Mouse (Mus musculus): Measurements from ENCODE around the gene 9330159F19Rik. TPM values are rescaled to one million over a fixed set of nuclear protein-coding genes. Genes with fewer than 3 reads are reported as not detected.
A peak's percentile ranks its signal among the peaks of the same experiment; 100 is the strongest.

Gene 9330159F19Rik
- 10 to 100 TPM; 74.7 to 82.7 TPM for total RNA-seq (2021)
- long read RNA-seq, full-length matches to known transcripts, result 5 of 5 reads
- long read RNA-seq, partial matches to known transcripts, result 0 of 5 reads
- long read RNA-seq, other reads (novel, unspliced or antisense), result 0 of 5 reads

GRCm38 (mm10) chr10:29211453-29211852 is at the start of gene 9330159F19Rik:
TSS of gene 9330159F19Rik (plus strand) at chr10:29211606.
- DNase-seq (ENCODE audit: low spot score in 2 of 2), result peak in 1 of 2 experiments; percentile 68

DNA sequence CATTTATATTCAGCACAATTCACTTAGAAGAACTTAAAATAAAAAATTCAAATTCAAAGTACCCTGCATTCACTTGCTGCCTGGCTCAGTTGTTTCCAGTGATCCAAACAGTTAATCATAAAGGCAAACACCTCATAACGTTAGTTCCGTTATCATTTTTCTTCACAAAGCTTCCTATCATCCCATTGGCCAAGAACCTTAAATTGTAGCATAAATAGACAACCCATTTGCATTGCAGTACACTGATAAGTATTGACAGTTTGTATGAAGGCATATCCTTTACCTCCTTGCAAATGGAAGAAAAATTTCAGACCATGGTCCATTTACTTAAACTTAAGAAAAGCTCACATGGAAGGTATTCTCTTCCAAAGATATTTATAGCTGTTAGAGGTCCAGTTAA is 49.7 kb upstream of the 9330159F19Rik start:
- DNase-seq (ENCODE audit: low spot score in 2 of 2), result no peak

DNA sequence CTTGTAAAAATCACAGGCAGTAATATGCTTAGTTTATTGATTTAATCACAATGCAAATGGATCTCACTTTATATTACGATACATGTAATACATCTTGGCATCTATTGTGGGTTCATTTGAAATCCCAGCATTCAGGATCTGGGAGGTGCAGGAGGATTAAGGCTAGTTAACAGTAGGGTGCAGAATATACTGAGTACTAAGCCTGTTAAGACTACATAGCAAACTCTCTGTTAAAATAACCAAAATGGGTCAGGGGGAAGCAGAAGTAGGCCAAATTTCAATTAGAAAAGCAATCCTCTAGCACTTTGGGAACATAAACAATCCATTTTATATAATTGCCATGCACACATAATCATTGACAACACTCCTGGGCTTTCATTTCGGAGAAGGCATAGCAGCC is 37.6 kb upstream of the 9330159F19Rik start:
- DNase-seq (ENCODE audit: low spot score in 2 of 2), result no peak

DNA sequence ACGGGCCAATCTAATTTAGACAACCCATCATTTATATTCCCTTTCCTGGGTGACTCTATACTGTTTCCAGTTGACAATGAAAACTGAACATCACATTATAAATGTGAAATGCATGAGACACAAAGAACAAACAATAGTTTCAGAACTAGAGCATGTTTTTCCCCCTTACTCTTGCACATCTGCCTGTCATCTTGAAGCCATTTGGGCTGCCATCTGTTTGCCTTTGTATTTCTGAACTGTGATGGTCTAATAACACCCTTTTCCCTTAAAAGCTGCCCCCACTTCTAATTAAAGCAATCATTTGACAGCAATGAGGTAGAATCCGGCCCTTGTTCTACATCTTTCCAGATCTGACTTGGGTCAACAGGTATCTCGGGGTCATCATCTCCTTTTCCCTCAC is 35.8 kb upstream of the 9330159F19Rik start:
- DNase-seq (ENCODE audit: low spot score in 2 of 2), result peak in 1 of 2 experiments; percentile 71

DNA sequence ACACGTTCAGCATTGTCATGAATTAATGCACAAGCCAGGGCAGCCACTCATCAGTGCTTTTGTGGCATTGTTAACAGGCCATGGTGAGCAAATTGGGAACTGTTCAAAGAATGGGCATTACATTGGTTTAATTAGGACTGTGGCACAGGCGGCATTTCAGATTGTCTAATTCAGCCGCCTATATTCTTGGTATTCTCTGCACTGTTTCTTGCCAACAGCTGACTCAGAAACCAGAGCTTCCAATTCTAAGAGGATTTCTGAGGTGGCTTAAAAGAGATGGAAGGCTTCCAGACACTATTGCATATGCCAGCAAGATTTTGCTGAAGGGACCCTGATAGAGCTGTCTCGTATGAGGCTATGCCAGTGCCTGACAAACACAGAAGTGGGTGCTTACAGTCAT is 34.5 kb upstream of the 9330159F19Rik start:
- DNase-seq (ENCODE audit: low spot score in 2 of 2), result peak; percentile 40 to 43

GRCm38 (mm10) chr10:29178003-29178402 is 33.4 kb upstream of the 9330159F19Rik start:
- DNase-seq (ENCODE audit: low spot score in 2 of 2), result peak; percentile 52 to 83

DNA sequence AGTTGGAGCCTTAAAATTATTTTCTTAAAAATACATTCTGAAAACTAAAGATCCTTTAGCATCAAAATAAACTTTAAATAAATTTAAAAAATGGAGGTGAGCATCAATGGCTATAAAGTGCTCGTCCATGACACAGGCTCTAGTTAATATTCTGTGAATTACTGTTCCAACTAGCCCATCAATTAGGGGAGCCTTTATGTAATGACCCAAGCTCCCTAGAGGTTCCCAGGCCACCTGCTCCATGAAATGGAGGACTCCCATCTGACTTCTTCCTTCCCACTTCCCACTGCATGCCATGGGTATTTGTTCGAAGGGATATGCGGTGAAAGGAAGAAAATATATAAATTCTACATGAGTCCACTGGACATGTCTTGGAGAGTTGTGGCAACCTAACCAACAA is 31.2 kb upstream of the 9330159F19Rik start:
- DNase-seq (ENCODE audit: low spot score in 2 of 2), result no peak

DNA sequence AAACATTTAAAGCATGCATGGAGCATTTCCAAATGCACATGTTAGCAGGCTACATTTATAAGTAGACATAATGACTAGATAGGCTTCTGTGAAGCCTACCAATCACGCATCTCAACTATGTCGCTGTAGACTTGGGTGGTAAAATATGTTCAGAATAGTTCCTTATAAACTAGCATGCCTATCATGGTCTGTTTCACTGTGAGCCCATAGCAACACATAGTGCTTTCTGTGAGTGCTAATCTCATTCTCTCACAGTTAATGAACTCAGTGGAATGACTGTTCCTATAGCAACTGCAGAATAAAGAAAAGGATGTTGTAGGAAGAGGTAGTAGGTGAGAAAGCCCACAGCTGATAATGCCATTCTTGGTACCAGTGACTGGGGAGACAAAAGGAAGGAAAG is 30.4 kb upstream of the 9330159F19Rik start:
- peak in 1 of 2 experiments; percentile 23 for DNase-seq (ENCODE audit: low spot score in 2 of 2)

DNA sequence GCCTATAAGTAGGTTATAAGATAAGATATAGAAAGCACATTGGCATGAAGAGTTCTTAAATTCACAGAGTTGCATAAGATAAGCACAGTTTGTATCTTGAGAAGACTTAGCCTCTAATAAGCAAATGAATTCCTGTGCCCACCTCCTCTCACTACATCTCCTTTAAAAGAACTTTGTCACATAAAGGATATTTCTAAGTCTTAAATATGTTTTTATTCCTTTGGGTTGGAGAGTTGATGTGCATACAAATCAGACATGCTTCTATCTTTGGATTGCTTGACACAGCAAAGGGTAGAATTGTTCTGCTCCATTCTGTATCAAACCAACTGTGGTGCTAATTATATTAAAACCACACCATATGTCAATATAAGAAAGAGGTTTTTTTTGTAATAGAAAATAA is 17.6 kb upstream of the 9330159F19Rik start:
- no peak for DNase-seq (ENCODE audit: low spot score in 2 of 2)

DNA sequence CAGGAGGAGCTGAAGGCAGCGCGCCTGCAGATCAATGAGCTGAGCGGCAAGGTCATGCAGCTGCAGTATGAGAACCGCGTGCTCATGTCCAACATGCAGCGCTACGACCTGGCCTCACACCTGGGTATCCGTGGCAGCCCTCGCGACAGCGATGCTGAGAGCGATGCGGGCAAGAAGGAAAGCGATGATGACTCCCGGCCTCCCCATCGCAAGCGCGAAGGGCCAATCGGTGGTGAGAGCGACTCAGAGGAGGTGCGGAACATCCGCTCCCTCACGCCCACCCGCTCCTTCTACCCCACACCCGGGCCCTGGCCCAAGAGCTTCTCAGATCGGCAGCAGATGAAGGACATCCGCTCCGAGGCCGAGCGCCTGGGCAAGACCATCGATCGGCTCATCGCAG is 14.6 kb upstream of the 9330159F19Rik start:
- DNase-seq (ENCODE audit: low spot score in 2 of 2), result no peak

- no peak for DNase-seq (ENCODE audit: low spot score in 2 of 2)
Measured at GRCm38 (mm10) chr10:29198642-29199041, 12.8 kb upstream of the 9330159F19Rik start, which contains the start of gene Gm49353. TSS of gene Gm49353 (plus strand) at chr10:29198954.

DNA sequence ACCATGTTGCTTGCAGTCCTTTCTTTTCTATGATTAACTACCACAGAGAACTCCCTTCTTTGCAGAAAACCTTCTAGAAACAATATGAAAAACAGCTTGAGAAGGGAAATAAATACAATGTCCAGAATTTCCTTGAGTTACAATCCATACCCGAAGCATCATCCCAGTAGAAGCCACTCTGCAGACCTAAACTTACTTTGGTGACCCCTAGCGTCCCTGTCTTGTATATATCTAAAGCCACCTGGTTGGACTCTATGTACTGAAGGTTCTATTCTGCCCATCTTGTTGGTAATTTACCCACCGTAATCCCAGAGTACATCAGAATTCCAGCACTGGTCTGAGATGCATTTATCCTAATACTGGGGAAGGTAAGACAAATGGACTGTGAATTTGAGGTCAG is 11.6 kb upstream of the 9330159F19Rik start:
- DNase-seq (ENCODE audit: low spot score in 2 of 2), result no peak

- no peak for DNase-seq (ENCODE audit: low spot score in 2 of 2)
Measured at GRCm38 (mm10) chr10:29200609-29201008, 10.8 kb upstream of the 9330159F19Rik start.

GRCm38 (mm10) chr10:29206730-29207129 is 4.7 kb upstream of the 9330159F19Rik start:
- peak in 1 of 2 experiments; percentile 73 for DNase-seq (ENCODE audit: low spot score in 2 of 2)

DNA sequence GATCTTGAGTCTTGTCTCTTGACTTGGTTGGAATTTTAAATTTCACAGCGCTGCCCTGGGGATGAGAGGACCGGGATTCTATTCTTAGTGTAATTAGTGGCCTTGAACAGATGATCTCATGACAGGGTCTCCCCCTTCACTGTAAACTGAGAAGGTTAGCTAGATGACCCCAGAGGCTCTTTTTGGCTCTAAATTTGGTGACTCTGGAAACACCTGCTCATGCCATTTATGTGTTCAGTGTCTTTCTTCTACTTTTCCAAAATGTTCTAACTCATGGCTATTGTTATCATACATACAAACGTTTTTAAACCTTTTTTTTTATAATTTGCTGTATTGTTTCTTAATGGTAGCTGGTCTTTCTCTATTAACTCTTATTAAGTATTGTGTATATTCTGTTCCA is 2.7 kb upstream of the 9330159F19Rik start:
- no peak for DNase-seq (ENCODE audit: low spot score in 2 of 2)

DNA sequence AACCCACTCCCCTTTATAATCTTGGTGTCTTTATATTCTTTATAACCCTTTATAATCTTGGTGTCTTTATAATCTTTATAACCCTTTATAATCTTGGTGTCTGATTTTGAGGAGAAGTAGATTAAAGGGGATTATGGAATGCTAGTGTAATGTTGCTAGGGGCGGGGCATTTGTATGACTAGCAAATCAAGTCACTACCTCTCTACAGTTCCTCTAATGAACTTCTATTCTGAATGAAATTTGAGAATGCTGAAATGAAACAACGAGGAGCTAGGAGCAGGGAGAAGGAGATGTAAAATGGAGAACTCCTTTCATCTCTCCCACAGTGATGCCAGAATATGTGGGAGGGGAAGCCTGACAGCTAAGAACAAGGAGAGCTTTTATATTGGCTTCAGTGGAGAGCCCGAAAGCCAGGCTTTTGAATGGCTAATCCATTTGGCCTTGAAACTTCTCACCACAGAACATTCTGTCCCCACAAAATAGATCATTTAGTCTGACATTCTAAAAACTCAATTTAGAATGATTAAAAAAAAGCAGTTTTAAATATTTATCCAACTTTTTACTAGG is 2.2 kb downstream of the 9330159F19Rik start:
- peak in 1 of 2 experiments; percentile 71 for DNase-seq (ENCODE audit: low spot score in 2 of 2)

GRCm38 (mm10) chr10:29216957-29217356 is 5.6 kb downstream of the 9330159F19Rik start:
- no peak for DNase-seq (ENCODE audit: low spot score in 2 of 2)

DNA sequence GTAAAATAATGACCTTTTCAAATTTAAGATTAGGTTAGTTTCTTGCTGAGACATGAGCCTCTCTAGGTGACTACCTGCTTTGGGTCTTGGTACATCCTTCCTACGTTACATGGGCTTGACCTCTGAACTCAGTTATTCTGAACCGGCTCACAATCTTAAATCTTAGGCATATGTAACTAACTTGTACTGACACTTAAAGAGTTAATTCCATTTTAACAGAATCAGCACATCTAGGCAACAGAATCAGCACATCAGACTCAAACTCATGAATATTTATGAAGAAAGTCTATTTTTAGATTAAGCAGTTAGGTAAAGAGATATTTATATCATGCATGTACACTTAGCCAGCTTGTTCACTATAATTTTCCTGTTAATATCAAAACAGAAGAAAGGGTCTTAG is 6.0 kb downstream of the 9330159F19Rik start:
- no peak for DNase-seq (ENCODE audit: low spot score in 2 of 2)

GRCm38 (mm10) chr10:29225329-29225728 is 13.9 kb downstream of the 9330159F19Rik start:
- DNase-seq (ENCODE audit: low spot score in 2 of 2), result no peak

GRCm38 (mm10) chr10:29231208-29231607 is 19.8 kb downstream of the 9330159F19Rik start:
- DNase-seq (ENCODE audit: low spot score in 2 of 2), result no peak
